Mouse (Mus musculus) hindbrain, embryonic 11.5 days (tissue): ENCODE data around the gene Clec2h. TPM values are rescaled to one million over a fixed set of nuclear protein-coding genes. Genes with fewer than 3 reads are reported as not detected.
"Not testable (repeated sequence)": the region's sequence is repeated elsewhere in the genome, so short reads cannot be mapped to it uniquely, and the experiment has no call there.

ENCODE experiments used
- ATAC-seq: fragments of 200-750 bp; cut with Nextera tagmentation; 2 replicates; pipeline ENCODE4 v1.8.0; 2017; ENCODE audit warnings: mild to moderate bottlenecking, moderate TSS enrichment, moderate library complexity; ENCODE audit not compliant: low FRiP score
- DNase-seq: peaks from one replicate; pipeline ENCODE4 v3.0.0-alpha.2; 2015; ENCODE audit warnings: low spot score
- H3K27ac ChIP-seq: fragments of 300-500 bp; sonication (generic); 2 replicates; pipeline ENCODE4 v1.5.1; 2014; ENCODE audit warnings: mild to moderate bottlenecking, low read depth, low read length
- H3K27me3 ChIP-seq: fragments of 300-500 bp; sonication (generic); 2 replicates; pipeline ENCODE4 v1.6.1; 2014; ENCODE audit warnings: mild to moderate bottlenecking, low read length, moderate library complexity, mixed read lengths; ENCODE audit not compliant: control insufficient read depth, insufficient read depth
- H3K36me3 ChIP-seq: fragments of 300-500 bp; sonication (generic); 2 replicates; pipeline ENCODE4 v1.6.1; 2014; ENCODE audit warnings: mild to moderate bottlenecking, low read length, moderate library complexity, mixed read lengths; ENCODE audit not compliant: control insufficient read depth, insufficient read depth
- H3K4me1 ChIP-seq: fragments of 300-500 bp; sonication (generic); replicated peaks from 2 replicates; pipeline ENCODE4 v1.6.1; 2014; ENCODE audit warnings: low read length, mixed read lengths; ENCODE audit not compliant: control insufficient read depth, insufficient read depth
- H3K4me2 ChIP-seq: fragments of 300-500 bp; sonication (generic); replicated peaks from 2 replicates; pipeline ENCODE4 v1.6.1; 2014; ENCODE audit warnings: mild to moderate bottlenecking, low read depth, low read length
- H3K4me3 ChIP-seq: fragments of 300-500 bp; sonication (generic); 2 replicates; pipeline ENCODE4 v1.5.1; 2014; ENCODE audit warnings: low read depth, low read length
- H3K9ac ChIP-seq: fragments of 300-500 bp; sonication (generic); 2 replicates; pipeline ENCODE4 v1.6.1; 2014; ENCODE audit warnings: low read depth, low read length
- H3K9me3 ChIP-seq: fragments of 300-500 bp; sonication (generic); 2 replicates; pipeline ENCODE4 v1.6.1; 2016; ENCODE audit warnings: low read length; ENCODE audit not compliant: control insufficient read depth
- WGBS: fragments of 180-500 bp; shearing (Covaris S2); extraction: QIAGEN DNeasy Blood & Tissue Kit; methylation state at CpG from one replicate; pipeline ENCODE4 v1.1.7; 2014; 5-methylcytosine and 5-hydroxymethylcytosine counted together
- polyA plus RNA-seq: library from polyadenylated mRNA; unstranded; fragments of >200 nt; fragmentation: Nextera tagmentation; extraction: Ambion mirVana; gene quantifications from 2 replicates; pipeline ENCODE4 v1.2.1, GENCODE M21; 2014

The Clec2h gene
- polyA plus RNA-seq, result not detected in 2 replicates

- H3K27me3 ChIP-seq, result no peaks in the 10 kb centered on the region
- H3K4me3 ChIP-seq, result no peak within 1 kb of the TSS
- no peak within 1 kb of the TSS for H3K4me2 ChIP-seq
- no peaks in the 10 kb centered on the region for H3K36me3 ChIP-seq
- no peak within 1 kb of the TSS for H3K27ac ChIP-seq
- H3K9me3 ChIP-seq, result no peaks in the 10 kb centered on the region
- 18% methylated on average over 1 of the region's 1 CpGs for WGBS
- no peak within 1 kb of the TSS for H3K9ac ChIP-seq
- ATAC-seq (no peak), DNase-seq (no peak)
- H3K4me1 ChIP-seq, result no peaks in the 10 kb centered on the region
Measured at GRCm38 (mm10) chr6:128662206-128662605, at the start of gene Clec2h. Clec2h (plus strand) TSS chr6:128662385.

DNA sequence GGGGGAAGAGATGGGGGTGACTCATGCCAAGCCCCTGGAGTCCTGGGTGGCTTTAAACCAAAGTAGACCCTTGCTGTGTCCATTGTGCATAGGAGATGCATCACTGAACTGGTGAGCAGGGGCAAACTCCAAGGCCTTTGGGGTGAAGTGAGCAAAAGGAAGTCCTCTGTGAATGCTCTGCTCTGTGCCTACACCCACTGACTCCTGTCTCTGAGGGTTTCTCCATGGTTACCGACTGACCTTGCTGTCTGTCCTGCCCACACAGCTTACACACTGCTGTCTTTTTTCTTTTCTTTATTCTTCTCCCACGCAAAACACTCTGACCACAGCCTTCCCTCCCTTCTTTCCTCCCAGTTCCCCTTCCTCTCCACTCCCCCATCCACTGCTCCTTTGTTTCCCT, 39.5 kb upstream of the Clec2h start:
- Histone ChIP-seq H3K4me2 (no peak overlapping the region), H3K27ac (no peak overlapping the region), H3K36me3 (no peaks in the 10 kb centered on the region), H3K4me1 (no peaks in the 10 kb centered on the region), H3K27me3 (no peaks in the 10 kb centered on the region), H3K9ac (no peak overlapping the region), H3K9me3 (no peaks in the 10 kb centered on the region), H3K4me3 (no peak overlapping the region)
- no peak for ATAC-seq
- DNase-seq, result no peak
- WGBS, result 54% methylated on average over 2 of the region's 2 CpGs

DNA sequence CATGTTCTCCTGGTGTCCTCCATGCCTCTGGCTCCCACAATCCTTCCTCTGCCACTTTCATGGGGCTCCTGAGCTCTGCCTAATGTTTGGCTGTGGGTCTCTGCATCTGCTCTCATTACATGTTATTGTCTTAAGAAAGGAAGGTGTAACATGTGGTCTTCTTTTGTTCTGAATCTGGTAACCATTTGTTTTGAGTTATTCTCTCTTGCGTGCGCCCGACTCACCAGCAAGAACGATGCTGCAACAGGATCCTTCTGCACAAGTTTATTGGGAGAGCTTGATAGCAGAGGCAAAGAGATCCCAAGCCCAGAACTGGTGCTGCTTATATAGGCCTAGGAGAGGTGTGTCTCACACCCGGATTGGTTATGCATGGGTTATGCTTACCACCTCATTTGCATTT, 38.8 kb upstream of the Clec2h start, which contains the start of gene Klrb1a:
Klrb1a (minus strand) TSS at position 101 of the 400 bp plus-strand sequence.
- DNase-seq, ATAC-seq, H3K9me3 ChIP-seq, H3K27ac ChIP-seq, H3K4me2 ChIP-seq, H3K4me3 ChIP-seq, H3K36me3 ChIP-seq, H3K27me3 ChIP-seq, H3K9ac ChIP-seq, H3K4me1 ChIP-seq: not testable (repeated sequence)
- WGBS, result 97% methylated on average over 5 of the region's 5 CpGs

DNA sequence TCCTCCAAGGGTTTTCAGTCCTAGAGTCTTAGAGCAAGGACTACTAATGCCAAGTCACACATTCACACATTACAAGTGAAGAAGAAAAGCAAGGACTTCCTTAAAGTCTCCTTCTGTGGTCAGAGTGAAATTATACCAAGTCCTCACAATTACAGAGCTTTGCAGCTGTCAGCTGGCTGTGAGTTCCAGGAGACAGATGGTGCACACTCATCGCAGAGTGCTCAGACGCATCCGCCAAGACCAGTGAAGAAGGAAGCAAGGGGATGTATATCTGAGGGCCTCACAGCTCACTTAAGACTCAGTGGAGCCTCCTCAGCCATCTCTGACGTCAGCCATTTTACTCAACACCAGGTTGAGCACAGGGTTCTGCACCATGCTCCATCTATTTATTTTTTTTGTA, 37.8 kb upstream of the Clec2h start:
- no peak overlapping the region for H3K9ac ChIP-seq
- DNase-seq, result no peak
- no peaks in the 10 kb centered on the region for H3K9me3 ChIP-seq
- WGBS, result 93% methylated on average over 4 of the region's 4 CpGs
- no peak overlapping the region for H3K4me2 ChIP-seq
- no peak for ATAC-seq
- no peaks in the 10 kb centered on the region for H3K36me3 ChIP-seq
- no peak overlapping the region for H3K4me3 ChIP-seq
- H3K27me3 ChIP-seq, result no peaks in the 10 kb centered on the region
- no peak overlapping the region for H3K27ac ChIP-seq
- no peaks in the 10 kb centered on the region for H3K4me1 ChIP-seq

DNA sequence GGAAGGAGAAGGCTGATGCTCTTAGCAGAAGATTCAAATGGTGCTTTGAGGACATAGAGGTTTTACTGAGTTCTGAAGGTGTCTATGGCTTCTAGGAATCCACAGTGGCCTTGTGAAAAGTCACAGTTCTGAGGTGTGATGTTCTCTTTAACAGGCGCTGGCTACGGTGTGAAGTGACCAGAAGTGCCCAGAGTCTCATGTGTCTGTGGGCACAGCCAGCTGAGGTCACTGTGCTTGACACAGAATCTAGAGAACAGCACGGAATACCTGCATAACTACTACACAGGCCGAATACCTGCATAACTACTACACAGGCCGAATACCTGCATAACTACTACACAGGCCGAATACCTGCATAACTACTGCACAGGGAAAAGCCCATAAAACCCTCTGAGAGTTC, 36.9 kb upstream of the Clec2h start:
- not testable (repeated sequence) for H3K9me3 ChIP-seq, H3K4me1 ChIP-seq, H3K27me3 ChIP-seq, H3K27ac ChIP-seq, H3K4me2 ChIP-seq, H3K36me3 ChIP-seq, H3K4me3 ChIP-seq, DNase-seq, H3K9ac ChIP-seq, ATAC-seq
- WGBS, result 90% methylated on average over 6 of the region's 6 CpGs

DNA sequence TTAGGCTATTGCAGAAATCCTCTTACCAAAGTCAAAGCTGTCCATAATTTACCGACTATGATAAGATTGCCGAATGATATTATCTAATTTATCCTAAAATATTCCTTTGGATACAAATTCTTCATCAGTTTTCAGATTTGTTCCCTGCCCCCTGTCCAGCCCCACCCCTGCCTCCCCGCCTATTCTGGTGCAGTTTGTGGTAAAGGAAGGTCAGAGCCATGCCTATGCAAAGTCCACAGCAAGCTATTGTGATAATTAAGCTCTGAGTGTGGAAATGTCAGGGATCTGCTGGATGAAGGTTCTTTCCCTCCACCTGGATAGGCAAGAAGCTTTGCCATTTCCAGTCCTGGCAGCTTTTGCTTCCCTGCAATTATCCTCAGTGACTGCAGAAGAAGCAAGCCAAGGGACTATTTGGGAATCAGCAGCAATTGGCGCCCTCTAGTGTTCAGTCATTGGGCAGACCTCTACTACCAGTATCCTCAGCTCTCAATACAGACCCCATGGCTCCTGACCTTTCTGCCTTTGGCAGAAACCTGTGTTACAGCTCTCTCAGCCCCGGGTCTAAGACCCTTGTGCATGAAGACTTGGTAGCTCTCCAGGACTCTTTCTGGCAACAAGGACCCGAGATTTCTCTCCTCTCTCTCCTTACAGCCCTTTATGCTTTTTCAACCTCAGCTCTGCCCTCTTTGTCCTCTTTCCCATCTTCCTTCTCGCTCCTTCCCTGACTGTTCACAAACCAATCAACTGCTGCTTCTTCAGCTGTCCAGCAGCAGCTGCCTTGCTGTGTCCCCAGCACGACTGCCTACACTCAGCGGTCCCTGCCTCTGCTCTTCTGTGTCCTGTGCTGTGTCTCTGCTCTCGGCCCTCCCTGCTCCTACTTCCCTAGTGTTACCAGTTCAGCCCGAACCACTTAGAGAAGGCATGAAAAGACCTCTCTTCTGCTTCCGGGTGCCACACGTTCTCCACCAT, 32.1 kb upstream of the Clec2h start:
- not testable (repeated sequence) for H3K4me3 ChIP-seq, H3K4me2 ChIP-seq, H3K27ac ChIP-seq, H3K9me3 ChIP-seq, H3K4me1 ChIP-seq, H3K9ac ChIP-seq, H3K36me3 ChIP-seq, H3K27me3 ChIP-seq
- WGBS, result 57% methylated on average over 12 of the region's 13 CpGs
- ATAC-seq (peak; percentile 91), DNase-seq (peak; percentile 73)

DNA sequence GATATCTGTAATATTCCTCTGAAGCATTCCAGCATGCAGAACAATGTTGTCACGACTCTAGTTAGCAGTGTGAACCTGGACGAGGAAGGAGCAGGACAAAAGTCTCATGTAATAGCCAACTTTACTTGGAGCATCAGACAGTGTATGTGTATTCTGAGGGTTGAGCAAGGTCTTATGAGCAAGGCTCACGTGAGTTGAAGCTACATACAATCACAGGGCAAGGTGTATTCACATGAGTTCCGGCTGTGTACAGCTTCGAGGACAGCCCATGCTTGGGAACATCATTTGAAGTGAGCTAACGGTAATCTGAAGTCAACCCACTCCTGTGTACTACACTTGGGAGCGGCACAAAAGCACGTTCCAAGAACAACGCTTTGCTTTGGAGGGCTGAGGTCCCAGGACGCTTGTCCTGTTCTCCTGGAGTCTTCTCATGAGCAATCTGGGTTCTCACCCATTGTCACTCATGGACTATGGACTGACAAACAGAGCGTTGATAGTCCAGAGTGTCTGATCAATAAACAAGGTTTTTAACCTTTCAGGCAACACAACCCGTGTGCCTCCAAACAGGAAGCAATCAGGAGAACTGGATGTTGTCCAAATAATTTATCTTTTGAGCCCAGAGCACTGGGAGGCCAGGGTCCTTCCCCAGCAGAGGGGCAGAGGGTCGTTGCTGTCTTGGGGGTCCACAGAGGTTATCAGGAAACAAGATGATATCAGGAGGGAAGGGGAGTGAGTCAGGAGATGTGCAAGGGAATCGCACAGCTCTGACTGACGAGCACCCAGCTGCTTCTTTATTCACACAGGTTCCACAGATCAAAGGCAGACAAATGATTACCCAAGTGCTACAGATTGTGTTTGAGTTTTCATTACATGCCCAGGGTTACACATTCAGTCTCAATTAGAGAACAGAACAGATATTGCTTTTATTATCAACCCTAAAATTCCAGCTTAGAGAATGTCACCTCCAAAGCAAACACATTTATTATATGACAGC, 31.0 kb upstream of the Clec2h start:
- DNase-seq, H3K9ac ChIP-seq, ATAC-seq, H3K9me3 ChIP-seq, H3K27me3 ChIP-seq, H3K27ac ChIP-seq, H3K4me1 ChIP-seq, H3K4me3 ChIP-seq, H3K36me3 ChIP-seq, H3K4me2 ChIP-seq: not testable (repeated sequence)
- WGBS, result 81% methylated on average over 15 of the region's 15 CpGs

GRCm38 (mm10) chr6:128640673-128641072, 21.5 kb upstream of the Clec2h start:
- ATAC-seq (no peak), DNase-seq (no peak)
- WGBS, result 97% methylated on average over 1 of the region's 1 CpGs
- Histone ChIP-seq H3K27ac (no peak overlapping the region), H3K27me3 (no peaks in the 10 kb centered on the region), H3K4me3 (no peak overlapping the region), H3K4me1 (no peaks in the 10 kb centered on the region), H3K9me3 (no peaks in the 10 kb centered on the region), H3K4me2 (no peak overlapping the region), H3K9ac (no peak overlapping the region), H3K36me3 (no peaks in the 10 kb centered on the region)
